Mouse (Mus musculus) lung, postnatal 25 days (tissue): ENCODE results near the gene Prss32.
"Not testable (repeated sequence)": the region's sequence is repeated elsewhere in the genome, so short reads cannot be mapped to it uniquely, and the experiment has no call there.

Experiments used
- DNase-seq: peaks from one replicate; pipeline ENCODE4 v3.0.0; 2022; ENCODE audit warnings: low spot score

Gene Prss32

DNA sequence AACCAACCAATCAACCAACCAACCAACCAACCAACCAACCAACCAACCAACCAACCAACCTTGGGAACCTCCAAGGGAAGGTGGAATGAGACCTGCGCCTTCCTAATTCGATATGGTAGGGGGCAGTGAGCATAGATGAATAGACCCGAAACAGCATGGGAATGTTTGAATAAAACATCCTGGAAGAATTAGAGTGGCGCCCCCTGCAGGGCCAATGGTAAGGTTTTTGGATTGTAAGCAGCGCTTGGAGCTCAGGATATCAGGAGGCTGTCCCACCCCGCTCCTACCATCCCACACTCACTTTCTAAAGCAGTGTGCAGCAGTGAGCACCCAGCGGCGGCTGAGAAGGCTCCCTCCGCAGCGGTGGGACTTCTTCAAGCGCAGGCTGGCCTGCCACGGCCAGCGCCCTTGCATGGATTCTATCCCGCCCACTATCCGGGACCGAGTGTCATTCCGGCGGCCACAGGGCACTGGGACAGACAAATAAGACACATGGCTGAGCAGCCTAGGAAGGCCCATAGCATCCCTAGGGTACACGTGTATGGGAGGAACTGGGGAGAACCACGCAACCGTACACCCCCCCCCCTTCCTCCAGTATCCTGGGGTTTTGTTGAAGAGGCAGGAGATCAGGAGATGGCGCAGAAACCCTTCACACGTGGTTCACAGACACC, 379 bp upstream of the Prss32 start:
- DNase-seq = no peak

DNA sequence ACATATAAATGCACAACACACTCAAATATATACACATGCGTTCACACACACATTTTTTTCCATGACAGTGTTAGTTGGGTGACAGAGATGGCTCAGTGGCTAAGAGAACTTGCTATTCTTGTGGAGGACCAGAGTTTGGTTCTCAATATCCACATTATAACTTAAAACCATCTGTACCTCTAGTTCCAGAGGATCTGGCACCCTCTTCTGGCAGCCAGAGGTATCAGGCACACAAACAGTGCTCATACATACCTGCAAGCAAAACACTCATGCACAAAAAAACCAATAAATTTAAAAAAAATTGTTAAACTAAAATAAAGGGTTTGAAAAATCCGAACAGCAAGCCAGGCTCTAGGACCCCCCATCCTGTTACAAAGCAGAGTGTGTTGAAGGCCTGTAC, 6.4 kb downstream of the Prss32 start:
- no peak for DNase-seq

DNA sequence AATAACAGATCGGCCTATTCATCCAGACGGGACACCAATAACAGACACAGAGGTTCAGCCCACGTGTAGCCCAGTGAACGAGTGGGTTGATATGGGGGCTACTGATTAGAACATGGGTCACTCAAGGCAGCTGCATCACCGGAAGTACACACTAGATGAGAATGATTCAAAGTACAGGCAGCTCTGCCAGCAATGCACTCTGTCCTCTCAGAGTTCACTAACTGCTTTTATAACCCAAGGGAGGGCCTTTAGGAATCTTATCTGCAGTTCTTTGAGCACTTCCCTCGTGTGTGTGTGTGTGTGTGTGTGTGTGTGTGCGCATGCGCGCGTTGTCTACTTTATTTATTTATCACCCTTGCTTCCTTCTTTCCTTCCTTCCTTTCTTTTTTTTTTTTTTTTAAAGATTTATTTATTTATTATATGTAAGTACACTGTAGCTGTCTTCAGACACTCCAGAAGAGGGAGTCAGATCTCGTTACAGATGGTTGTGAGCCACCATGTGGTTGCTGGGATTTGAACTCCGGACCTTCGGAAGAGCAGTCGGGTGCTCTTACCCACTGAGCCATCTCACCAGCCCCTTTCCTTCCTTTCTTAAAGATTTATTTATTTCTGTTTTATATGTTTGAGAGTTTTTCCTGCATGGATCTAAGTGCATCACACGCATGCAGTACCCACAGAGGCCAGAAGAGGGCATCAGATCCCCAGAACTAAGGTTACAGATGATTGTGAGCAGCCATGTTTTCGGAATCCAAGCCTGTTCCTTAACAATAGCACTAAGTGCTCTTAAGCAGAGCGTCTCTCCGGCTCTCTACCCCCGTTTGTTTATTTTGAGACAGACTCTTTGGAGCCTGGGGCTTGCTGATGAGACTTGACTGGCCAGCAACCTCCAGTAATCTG, 7.4 kb downstream of the Prss32 start:
- peak; percentile 69 for DNase-seq

DNA sequence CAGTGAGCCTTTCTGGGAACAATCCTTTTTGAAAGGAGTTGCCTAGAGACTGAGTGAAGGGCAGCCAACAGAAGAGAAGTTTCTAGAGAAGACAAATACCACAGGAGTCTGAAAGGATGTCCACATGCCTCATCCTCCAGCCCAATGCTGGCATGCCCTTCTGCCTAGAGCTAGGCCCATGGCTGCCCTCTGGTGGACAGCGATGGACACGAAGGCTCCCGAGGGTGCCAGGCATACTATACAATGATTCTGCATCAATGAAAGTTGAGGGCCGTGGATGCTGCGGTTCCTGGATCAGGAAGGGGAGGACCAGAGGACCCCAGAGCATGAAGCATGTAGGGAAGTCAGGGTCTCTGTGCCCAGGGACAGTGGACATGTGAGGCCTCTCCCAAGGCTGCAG, 9.6 kb downstream of the Prss32 start:
- peak; percentile 16 for DNase-seq

DNA sequence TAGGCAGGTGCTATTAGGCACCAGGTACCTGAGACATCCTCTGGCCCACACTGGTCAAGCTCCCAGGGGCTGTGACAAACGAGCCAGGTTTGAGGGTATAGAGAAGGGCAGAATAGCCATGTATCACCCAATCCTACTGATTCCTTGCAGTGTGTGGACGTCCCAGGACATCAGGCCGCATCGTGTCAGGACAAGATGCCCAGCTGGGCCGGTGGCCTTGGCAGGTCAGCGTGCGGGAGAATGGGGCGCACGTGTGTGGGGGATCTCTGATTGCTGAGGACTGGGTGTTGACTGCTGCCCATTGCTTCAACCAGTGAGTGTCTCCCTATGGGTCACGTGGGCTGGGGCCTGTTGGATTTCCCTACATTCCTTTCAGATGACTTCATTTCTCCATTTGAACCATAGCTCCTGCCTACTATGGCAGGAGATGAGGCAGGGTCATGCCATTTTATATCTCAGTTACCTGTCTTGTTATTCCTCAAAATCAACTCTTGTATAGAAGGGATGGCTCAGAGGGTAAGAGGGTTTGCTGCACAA, 10.6 kb downstream of the Prss32 start:
- DNase-seq = no peak

DNA sequence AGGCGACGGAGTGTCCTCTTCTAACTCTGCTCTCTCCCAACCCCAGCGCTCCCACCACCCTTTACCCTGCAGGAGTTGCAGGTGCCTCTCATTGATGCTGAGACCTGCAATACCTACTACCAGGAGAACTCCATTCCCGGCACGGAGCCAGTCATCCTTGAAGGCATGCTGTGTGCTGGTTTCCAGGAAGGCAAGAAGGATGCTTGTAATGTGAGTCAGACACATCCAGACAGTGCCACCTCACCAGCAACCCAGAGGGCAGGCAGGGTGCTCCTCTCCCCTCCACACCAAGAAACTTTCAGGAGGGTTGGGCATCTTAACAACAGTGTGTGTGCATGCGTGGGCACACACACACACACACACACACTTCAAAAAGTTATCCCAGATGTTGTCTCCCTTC, 13.5 kb downstream of the Prss32 start:
- DNase-seq = no peak

DNA sequence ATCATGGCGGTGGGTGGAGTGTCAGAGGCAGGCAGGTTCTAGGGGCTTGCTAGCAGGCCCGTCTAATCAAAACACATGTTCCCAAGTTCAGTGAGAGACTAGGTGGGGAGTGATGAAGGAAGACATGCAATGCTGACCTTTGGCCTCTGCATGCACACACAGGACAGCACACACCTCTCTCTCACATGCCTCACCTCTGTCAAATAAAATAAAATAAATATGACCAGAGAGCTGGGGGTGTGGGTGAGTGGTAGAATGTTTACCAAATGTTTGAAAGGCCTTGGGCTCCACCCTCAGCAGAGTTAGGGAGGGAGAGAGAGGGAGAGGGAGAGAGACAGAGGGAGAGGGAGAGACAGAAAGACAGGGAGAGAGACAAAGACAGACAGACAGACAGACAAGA, 14.3 kb downstream of the Prss32 start:
- DNase-seq = no peak

DNA sequence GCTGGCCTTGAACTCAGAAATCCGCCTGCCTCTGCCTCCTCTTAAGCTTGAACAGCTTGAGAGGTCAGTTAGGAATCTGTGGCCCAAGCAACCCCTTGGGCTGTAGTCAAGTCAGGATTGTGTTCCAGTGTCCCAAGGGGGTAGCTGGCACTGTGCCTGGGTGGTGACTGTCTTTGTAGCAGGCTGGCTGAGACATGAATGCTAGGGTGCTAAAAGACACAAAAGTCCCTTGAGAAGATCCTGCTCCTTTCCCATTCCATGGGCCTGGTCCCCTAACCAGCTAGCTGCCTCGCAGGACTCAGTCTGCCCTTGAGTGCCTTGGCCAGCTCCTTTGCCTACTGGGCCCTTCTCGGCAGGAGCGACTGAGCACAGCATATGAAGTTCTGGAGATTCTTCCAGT, 19.3 kb downstream of the Prss32 start:
- no peak for DNase-seq

DNA sequence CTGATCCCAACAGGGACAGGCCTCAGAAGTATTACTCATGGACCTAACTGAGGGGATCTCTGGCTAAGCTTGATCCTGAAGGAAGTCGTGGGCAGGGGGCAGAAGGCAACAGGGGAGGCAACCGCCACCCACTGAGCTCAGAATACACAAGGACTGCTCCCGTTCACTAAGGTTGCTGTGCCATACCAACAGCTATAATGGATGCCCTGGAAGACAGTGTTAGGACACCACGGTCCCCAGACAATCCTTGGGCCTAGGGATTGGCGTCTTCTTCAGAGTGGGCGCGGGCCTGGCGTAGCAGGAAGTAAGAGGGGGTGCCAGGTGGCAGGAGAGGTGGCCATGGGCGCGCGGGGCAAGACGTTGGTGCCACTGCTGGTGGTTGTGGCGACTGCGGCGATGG, 24.1 kb downstream of the Prss32 start, which contains the start of gene Prss21:
Gene Prss21 (plus strand): TSS at position 301 of the 400 bp plus-strand sequence.
- DNase-seq = no peak

DNA sequence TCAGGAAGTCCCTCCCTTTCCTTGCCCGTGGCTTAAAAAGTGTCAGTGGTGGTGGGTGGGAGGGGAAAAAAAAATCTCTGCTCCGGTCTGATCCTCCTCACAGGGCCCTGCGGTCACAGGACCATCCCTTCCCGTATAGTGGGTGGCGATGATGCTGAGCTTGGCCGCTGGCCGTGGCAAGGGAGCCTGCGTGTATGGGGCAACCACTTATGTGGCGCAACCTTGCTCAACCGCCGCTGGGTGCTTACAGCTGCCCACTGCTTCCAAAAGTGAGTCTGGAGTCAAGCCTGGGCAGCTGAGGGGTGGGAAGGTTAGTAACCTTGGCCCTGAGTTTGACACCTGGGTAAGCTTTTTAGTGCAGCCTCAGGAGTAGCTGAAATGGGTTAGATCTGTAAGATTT, 24.9 kb downstream of the Prss32 start:
- peak; percentile 27 for DNase-seq

DNA sequence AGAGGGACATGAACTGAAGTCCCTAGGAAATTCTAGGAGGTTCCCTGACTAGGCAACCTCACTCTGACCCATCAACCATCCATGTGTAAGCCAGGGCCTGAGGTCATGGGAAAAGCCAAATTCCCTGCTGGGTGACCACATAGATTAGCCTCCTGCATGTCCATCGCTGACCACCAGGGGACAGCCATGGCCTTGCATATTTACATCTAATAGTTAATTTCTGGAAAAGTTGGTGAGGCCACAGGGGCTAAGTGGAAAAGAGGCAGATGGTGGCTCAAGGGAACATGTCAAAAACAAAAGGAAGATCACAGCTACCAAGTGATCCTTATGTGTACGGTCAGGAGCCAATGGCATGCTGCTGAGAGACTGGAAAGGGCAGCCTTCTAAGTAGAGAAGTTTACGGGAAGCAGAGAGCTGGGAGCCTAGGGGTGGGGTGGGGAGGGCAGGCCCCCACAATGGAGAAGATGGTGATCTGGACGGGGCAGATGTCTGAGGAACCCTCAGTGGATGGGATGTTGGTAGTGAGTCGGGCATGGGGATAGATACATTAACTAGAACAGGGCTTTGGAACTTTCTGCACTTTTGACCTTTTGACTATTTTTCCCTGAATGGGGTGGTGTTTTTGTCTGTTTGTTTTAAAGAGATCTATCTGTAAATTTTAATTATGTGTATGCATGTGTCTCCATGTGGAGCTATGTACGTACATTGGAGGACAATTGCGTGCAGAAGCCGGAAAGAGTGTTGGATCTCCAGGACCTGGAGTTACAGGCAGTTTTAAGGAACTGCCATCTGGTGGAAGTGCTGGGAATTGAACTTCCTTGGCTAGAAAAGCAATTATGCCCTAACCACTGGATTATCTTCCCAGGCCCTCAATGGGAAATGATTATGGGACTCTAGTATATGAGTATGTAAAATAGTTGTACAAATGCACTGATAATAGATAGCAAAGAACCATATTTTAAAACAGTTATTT, 30.5 kb downstream of the Prss32 start:
- peak; percentile 50 for DNase-seq

DNA sequence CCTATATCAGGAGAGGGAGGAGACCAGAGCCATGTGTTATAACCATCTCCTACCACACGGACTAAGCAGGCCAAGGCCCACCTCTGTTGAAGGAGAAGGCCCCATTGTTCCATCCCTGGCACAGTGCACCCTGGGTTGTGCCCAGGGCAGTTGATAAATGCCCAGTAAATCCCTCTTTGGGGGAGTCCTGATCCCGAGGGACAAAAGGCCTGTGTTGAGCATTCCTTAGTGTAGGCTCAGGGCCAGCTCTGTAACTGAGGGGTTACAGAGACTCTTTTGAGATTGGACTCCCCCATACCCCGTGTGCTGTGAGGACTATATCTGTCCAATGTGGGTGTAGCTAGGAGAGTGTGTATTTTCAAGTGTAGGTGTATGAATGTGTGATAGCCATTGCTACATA, 33.1 kb downstream of the Prss32 start:
- DNase-seq = no peak

DNA sequence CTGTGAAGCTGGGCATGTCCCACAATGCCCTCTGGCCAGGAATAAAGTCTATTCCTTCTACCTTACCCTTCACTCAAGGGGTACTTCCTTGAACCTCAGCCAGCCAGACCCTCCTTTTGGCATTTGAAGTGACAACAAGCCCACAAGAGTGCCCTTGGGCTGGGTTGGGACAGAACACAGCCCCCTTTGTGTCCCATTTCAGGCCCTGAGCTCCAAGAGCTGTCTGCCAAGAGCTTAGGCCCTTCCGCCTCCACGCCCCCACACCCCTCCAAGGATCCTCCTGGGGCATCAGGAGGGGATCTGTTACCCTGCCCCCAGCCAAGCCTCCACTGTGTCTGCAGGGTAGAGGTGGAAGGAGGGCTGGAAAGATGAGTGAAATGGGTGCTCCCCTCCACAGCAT, 33.5 kb downstream of the Prss32 start:
- DNase-seq = no peak

DNA sequence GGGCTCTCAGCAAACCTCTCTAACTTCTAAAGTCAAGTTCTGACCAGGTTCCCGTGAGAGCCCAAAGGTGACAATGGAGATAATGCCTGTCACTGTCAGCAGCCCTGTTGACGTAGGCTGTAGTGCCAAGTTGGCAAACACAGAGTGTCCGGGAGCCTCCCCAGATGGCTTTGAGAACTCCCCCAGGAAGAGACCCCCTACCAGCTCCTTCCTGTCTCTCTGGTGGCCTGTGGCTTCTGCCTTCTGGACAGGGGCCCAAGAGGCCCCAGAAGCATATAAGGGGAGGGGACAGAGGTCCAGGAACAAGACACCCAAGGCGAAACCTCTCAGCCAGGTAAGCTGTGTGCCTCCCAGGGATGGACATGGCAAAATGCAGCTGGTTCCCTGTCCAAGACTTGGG, 36.9 kb downstream of the Prss32 start, which contains the start of the genes Dcpp1 and Dcpp2:
Gene Dcpp1 (plus strand): TSS at position 301 of the 400 bp plus-strand sequence.
Gene Dcpp2 (plus strand): TSS at position 305 of the 400 bp plus-strand sequence.
- not testable (repeated sequence) for DNase-seq
